Mouse (Mus musculus) heart, postnatal 0 days (tissue): ENCODE measurements around the gene Wfdc13. TPM values are rescaled to one million over a fixed set of nuclear protein-coding genes. Genes with fewer than 3 reads are reported as not detected.

ENCODE experiments used
- ATAC-seq: fragments of 200-750 bp; cut with Nextera tagmentation; 2 replicates; pipeline ENCODE4 v1.8.0; 2017; ENCODE audit warnings: low read depth, moderate number of reproducible peaks, moderate library complexity; ENCODE audit not compliant: insufficient read depth
- DNase-seq: peaks from one replicate; pipeline ENCODE4 v3.0.0-alpha.2; 2016; ENCODE audit warnings: low spot score
- H3K27ac ChIP-seq: fragments of 300-500 bp; sonication (generic); 2 replicates; pipeline ENCODE4 v1.5.1; 2014; ENCODE audit warnings: low read depth, mild to moderate bottlenecking
- H3K27me3 ChIP-seq: fragments of 300-500 bp; sonication (generic); 2 replicates; pipeline ENCODE4 v1.6.1; 2014; ENCODE audit warnings: low read length, mixed read lengths; ENCODE audit not compliant: control insufficient read depth, insufficient read depth
- H3K36me3 ChIP-seq: fragments of 300-500 bp; sonication (generic); replicated peaks from 2 replicates; pipeline ENCODE4 v1.6.1; 2014; ENCODE audit warnings: low read length, mixed read lengths; ENCODE audit not compliant: control insufficient read depth, insufficient read depth
- H3K4me1 ChIP-seq: fragments of 300-500 bp; sonication (generic); 2 replicates; pipeline ENCODE4 v1.6.1; 2014; ENCODE audit warnings: antibody characterized with exemption; ENCODE audit not compliant: control insufficient read depth, insufficient read depth
- H3K4me2 ChIP-seq: fragments of 300-500 bp; sonication (generic); 2 replicates; pipeline ENCODE4 v1.6.1; 2014; ENCODE audit warnings: low read depth, mild to moderate bottlenecking, low read length, moderate library complexity
- H3K4me3 ChIP-seq: fragments of 300-500 bp; sonication (generic); 2 replicates; pipeline ENCODE4 v1.5.1; 2014; ENCODE audit warnings: low read depth, low read length
- H3K9ac ChIP-seq: fragments of 300-500 bp; sonication (generic); replicated peaks from 2 replicates; pipeline ENCODE4 v1.6.1; 2014; ENCODE audit warnings: low read depth, low read length, mixed read lengths
- H3K9me3 ChIP-seq: fragments of 300-500 bp; sonication (generic); replicated peaks from 2 replicates; pipeline ENCODE4 v1.6.1; 2016; ENCODE audit warnings: low read length; ENCODE audit not compliant: control insufficient read depth
- CTCF ChIP-seq: IDR thresholded peaks from 2 replicates; pipeline ENCODE4 v1.5.1; 2016; ENCODE audit warnings: antibody characterized with exemption, control low read depth, low read depth
- EP300 ChIP-seq: IDR thresholded peaks from 2 replicates; pipeline ENCODE4 v1.6.1; 2016; ENCODE audit warnings: antibody characterized with exemption, low read depth
- WGBS: fragments of 180-500 bp; shearing (Covaris S2); extraction: QIAGEN DNeasy Blood & Tissue Kit; methylation state at CpG from one replicate; pipeline ENCODE4 v1.1.7; 2014; 5-methylcytosine and 5-hydroxymethylcytosine counted together
- polyA plus RNA-seq: library from polyadenylated mRNA; unstranded; fragments of >200 nt; fragmentation: Nextera tagmentation; extraction: Ambion mirVana; gene quantifications from 2 replicates; pipeline ENCODE4 v1.2.1, GENCODE M21; 2015
- total RNA-seq: library from RNA; depleted of rRNA; stranded (reverse); fragments of >200 nt; gene quantifications from 2 replicates; pipeline ENCODE4 v1.2.3, GENCODE M21; 2014; ENCODE audit warnings: low replicate concordance; rRNA removed

Gene Wfdc13
- total RNA-seq (not detected in 2 replicates), polyA plus RNA-seq (not detected in 2 replicates)

DNA sequence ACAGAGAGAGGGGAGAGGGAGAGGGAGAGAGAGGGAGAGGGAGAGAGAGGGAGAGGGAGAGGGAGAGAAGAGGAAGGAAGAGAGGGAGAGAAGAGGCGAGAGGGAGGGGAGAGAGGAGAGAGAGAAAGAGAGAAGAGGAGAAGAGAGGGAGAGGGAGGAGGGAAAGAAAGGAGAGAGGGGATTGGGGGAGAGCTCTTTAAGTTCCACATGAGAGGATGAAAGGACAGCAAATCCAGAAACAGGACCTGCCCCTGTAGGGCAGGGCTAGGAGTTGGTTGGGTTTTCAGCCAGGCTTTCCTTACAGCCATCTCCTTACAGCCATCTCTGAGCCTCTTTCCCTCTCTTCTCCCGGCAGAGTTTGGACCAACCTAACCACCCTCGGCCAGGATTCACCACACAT is at the start of gene Wfdc13:
Gene Wfdc13, plus strand, starts transcription at position 301 of the 400 bp plus-strand sequence.
- H3K9me3 ChIP-seq: no peaks in the 10 kb centered on the region
- H3K27me3 ChIP-seq: no peaks in the 10 kb centered on the region
- H3K4me1 ChIP-seq: no peaks in the 10 kb centered on the region
- H3K4me3 ChIP-seq: no peak within 1 kb of the TSS
- no peaks in the 10 kb centered on the region for H3K36me3 ChIP-seq
- H3K27ac ChIP-seq: no peak within 1 kb of the TSS
- TF ChIP-seq CTCF: no peak
- no peak for TF ChIP-seq EP300
- ATAC-seq (no peak), DNase-seq (no peak)
- 49% methylated on average over 3 of the region's 3 CpGs for WGBS
- H3K4me2 ChIP-seq: no peak within 1 kb of the TSS
- no peak within 1 kb of the TSS for H3K9ac ChIP-seq

GRCm38 (mm10) chr2:164635266-164635665 is 49.6 kb upstream of the Wfdc13 start:
- 74% methylated on average over 9 of the region's 9 CpGs for whole genome bisulfite sequencing
- Histone ChIP-seq H3K36me3 (no peaks in the 10 kb centered on the region), H3K4me3 (no peak overlapping the region), H3K4me2 (no peak overlapping the region), H3K9me3 (no peaks in the 10 kb centered on the region), H3K4me1 (no peaks in the 10 kb centered on the region), H3K9ac (no peak overlapping the region), H3K27me3 (no peaks in the 10 kb centered on the region), H3K27ac (no peak overlapping the region)
- no peak for DNase-seq
- ATAC-seq: no peak
- TF ChIP-seq CTCF (no peak), EP300 (no peak)

DNA sequence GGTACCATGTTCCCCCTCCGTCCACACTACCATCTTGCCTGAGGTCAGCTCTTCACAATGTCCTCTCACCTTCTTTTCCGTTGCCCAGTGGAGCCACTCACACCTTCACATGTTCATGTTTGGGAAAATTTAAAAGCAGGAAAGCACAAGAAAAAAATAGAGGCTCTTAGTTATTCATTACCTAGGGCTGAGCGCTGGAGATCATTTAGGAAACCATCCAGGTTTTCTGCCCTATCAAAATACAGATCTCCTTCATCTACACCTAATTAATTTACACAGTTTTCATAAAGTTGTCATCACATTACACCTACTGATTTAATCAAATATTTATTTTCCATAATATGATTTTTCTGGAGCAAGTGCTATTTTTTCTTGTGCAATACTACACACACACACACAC is 46.2 kb upstream of the Wfdc13 start, which contains the start of gene Wfdc16:
Gene Wfdc16, minus strand, starts transcription at position 101 of the 400 bp plus-strand sequence.
- Histone ChIP-seq H3K36me3 (no peaks in the 10 kb centered on the region), H3K9me3 (no peaks in the 10 kb centered on the region), H3K4me3 (no peak within 1 kb of the TSS), H3K9ac (no peak within 1 kb of the TSS), H3K4me1 (no peaks in the 10 kb centered on the region), H3K27ac (no peak within 1 kb of the TSS), H3K4me2 (no peak within 1 kb of the TSS), H3K27me3 (no peaks in the 10 kb centered on the region)
- no peak for DNase-seq
- 79% methylated on average over 3 of the region's 3 CpGs for WGBS
- no peak for ATAC-seq
- no peak for TF ChIP-seq EP300
- no peak for TF ChIP-seq CTCF

DNA sequence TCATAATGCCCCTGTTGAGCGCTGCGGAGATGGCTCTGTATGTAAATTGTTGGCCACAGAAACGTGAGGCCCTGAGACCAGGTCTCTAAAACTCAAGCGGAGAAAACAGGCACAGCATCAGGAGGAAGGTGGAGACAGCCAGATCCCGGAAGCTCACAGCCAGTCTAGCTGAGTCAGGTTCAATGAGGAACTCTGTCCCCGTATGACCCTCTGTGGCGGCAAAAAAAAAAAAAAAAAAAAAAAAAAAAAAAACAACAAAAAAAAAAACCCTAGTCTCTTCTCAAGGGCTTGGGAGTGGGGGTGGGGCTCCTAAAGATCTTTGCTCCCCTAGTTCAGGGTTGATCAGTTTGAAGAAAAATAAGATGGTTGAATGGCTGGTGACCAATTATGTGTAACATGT is 43.8 kb upstream of the Wfdc13 start:
- H3K4me2 ChIP-seq: no peak overlapping the region
- H3K4me3 ChIP-seq: no peak overlapping the region
- no peak overlapping the region for H3K27ac ChIP-seq
- no peaks in the 10 kb centered on the region for H3K4me1 ChIP-seq
- H3K36me3 ChIP-seq: no peaks in the 10 kb centered on the region
- no peaks in the 10 kb centered on the region for H3K27me3 ChIP-seq
- DNase-seq: no peak
- H3K9ac ChIP-seq: no peak overlapping the region
- no peak for TF ChIP-seq CTCF
- no peak for TF ChIP-seq EP300
- H3K9me3 ChIP-seq: no peaks in the 10 kb centered on the region
- WGBS: 54% methylated on average over 7 of the region's 7 CpGs
- no peak for ATAC-seq

- no peak for TF ChIP-seq EP300
- TF ChIP-seq CTCF: no peak
- ATAC-seq (no peak), DNase-seq (no peak)
- H3K4me2 ChIP-seq: no peak overlapping the region
- 0 out of 2 replicates have a peak, but pooled peaks cover 3% of the 10 kb centered on the region for H3K9me3 ChIP-seq
- no peak overlapping the region for H3K27ac ChIP-seq
- H3K9ac ChIP-seq: no peak overlapping the region
- H3K4me3 ChIP-seq: no peak overlapping the region
- no peaks in the 10 kb centered on the region for H3K27me3 ChIP-seq
- no peaks in the 10 kb centered on the region for H3K36me3 ChIP-seq
- no peaks in the 10 kb centered on the region for H3K4me1 ChIP-seq
- WGBS: 70% methylated on average over 13 of the region's 13 CpGs
Observed at GRCm38 (mm10) chr2:164641881-164642673, 42.8 kb upstream of the Wfdc13 start.
